Mouse (Mus musculus): ENCODE measurements around the gene Mt2. TPM values are rescaled to one million over a fixed set of nuclear protein-coding genes. Genes with fewer than 3 reads are reported as not detected.

Gene Mt2
- total RNA-seq, 2 experiments from 2014 or later, result 103 to 148 TPM

DNA sequence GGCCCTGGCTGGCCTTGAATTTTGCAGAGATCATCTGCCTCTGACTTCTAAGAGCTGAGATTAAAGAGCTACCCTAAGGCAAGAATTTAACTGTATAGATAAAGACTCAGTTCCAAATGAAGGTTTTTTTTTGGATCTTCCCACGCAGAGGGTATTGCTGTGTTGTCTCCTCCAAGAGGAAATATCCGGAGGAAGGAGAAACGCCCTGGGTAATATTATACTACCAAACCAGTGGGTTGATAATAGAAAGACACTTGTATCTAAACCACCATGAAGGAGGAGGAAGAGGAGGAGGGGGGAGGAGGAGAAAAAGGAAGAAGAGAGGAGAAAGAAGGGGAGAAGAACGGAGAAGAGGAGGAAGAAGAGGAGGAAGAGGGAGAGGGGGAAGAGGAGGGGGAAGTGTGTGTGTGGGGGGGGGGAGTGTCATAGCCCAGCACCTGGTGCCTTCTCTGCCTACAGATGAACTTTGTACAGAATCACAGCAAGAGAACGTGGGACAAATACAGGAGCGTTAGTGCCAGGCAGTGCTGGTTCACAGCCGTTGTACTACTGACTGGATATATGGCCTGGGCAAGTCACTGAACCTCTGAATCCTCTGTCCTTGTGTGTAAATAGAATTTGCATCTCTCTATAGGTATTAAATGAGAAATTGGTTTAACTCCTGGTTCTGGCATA lies 5.4 kb downstream of the Mt2 start:
- intact Hi-C loops (cut with DNase I), result no loop called here
- Histone ChIP-seq H3K4me3 (no peak overlapping the region), H3K27ac (peak overlapping the region; percentile 95; the same call in 1 of the 2 replicates)
- no peak for TF ChIP-seq CTCF (IDR thresholded peaks at IDR 0.05)
- DNase-seq, result no peak

DNA sequence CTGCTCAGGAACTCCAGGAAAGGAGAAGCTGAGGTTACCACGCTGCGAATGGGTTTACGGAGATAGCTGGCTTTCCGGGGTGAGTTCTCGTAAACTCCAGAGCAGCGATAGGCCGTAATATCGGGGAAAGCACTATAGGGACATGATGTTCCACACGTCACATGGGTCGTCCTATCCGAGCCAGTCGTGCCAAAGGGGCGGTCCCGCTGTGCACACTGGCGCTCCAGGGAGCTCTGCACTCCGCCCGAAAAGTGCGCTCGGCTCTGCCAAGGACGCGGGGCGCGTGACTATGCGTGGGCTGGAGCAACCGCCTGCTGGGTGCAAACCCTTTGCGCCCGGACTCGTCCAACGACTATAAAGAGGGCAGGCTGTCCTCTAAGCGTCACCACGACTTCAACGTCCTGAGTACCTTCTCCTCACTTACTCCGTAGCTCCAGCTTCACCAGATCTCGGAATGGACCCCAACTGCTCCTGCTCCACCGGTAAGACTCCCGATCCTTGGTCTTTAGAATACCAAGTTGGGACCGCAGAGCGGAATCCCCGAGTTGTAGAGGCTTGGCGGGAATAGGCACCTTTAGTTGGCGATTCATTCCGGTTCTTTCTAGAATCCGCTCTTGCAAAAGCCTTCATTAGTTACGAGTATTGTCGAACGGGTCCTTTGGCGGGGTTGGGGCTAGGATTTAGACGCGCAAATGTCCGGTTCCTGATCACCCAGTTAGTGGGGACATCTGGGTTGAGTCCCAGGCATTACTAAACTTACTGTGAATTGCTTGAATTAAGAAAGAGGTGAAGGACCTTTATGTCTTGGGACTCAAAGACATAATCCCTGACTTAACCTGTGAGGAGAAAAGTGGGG lies 6.6 kb downstream of the Mt2 start, which contains the start of gene Mt1:
Gene Mt1, plus strand, starts transcription at position 226 of the 856 bp plus-strand sequence.
- intact Hi-C loops (cut with DNase I), result no loop called here
- peak within 1 kb of the TSS; percentile 95 for H3K27ac ChIP-seq
- peak within 1 kb of the TSS; percentile 75 for H3K4me3 ChIP-seq
- TF ChIP-seq CTCF (IDR thresholded peaks at IDR 0.05), result no peak
- DNase-seq, result peak; percentile 97

DNA sequence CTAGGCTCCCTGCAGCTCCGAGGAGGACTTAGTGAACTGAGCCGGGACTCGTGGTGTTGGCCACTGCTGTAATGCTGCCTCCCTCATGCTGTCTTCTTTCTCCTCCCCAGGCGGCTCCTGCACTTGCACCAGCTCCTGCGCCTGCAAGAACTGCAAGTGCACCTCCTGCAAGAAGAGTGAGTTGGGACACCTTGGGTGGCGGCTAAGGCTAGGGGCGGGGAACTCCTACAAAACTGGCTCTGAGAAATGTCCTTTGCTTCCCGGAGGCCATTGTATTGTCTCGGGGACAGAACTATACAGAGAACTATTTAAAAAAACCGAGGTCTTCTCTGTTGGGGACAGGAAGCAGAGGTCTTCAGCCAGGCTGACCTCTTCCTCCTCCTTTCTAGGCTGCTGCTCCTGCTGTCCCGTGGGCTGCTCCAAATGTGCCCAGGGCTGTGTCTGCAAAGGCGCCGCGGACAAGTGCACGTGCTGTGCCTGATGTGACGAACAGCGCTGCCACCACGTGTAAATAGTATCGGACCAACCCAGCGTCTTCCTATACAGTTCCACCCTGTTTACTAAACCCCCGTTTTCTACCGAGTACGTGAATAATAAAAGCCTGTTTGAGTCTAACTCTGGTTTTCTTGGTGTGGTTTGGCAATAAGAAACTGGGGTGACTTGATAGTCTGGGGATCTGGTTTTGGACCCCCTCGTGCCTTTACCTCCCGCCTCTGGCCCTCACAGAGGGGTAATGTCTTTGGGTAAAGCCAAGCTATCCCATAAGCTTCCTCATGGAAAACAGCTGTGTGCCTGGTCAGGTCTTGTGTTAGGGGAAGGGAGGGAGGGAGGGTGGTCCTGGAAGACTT lies 7.5 kb downstream of the Mt2 start:
- peak; percentile 41 for DNase-seq
- Histone ChIP-seq H3K27ac (peak overlapping the region; percentile 95), H3K4me3 (peak overlapping the region; percentile 75)
- intact Hi-C loops (cut with DNase I), result no loop called here
- TF ChIP-seq CTCF (IDR thresholded peaks at IDR 0.05), result no peak

DNA sequence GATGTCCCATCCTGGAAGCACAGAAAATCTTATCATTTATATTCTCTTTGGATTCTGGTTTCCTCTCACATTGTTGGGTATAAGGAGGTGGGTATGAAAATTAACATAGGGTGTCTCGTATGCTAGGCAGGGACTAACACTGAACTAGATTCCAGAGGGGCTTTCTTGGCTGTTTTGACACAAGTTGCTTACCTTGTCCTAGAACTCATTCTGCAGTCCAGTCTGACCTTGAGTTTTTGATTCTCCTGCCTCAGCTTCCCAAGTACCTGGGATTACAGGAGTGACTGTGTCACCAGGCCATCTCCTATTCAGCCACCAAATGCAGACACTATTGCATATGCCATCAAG lies 8.1 kb downstream of the Mt2 start:
- TF ChIP-seq CTCF (IDR thresholded peaks at IDR 0.05), result no peak
- intact Hi-C loops (cut with DNase I), result no loop called here
- DNase-seq, result no peak
- Histone ChIP-seq H3K27ac (no peak overlapping the region), H3K4me3 (peak overlapping the region; percentile 75)

DNA sequence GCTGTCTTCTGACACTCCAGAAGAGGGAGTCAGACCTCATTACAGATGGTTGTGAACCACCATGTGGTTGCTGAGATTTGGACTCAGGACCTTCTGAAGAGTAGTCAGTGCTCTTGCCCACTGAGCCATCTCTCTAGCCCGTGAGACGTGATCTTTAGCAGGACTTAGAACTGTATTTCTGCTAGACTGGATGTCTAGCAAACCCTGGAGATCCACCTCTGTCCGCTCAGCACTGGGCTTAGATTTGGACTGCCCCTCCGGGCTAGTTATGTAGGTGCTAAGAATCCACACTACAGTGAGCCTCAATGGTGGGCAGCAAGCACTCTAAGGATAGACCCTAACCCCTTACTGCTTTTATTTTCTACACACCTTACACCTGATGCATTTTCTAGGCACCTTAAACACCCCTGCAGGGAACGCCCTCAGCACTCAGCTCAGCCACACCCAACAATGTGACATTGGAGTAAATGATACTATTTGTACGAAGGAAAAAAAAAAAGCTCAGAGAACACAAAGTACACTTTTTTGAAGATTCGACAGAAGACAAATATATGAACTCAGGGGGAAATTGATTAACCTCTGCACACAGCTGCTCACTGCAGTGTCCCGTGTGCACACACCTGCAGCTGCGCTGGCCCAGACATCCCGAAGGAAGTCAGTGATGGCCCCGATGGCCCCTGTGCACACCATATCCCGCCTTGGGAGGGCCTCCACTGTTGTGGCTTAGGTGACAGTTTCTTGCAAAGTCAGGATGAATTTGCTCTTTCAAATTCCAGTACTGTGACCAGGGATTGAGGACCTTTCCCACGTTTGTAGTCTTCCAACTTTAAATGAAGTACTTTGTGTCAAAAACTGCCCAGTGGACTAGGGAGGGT lies 9.8 kb downstream of the Mt2 start:
- no peak for TF ChIP-seq CTCF (IDR thresholded peaks at IDR 0.05)
- Histone ChIP-seq H3K4me3 (peak overlapping the region; percentile 66), H3K27ac (peak overlapping the region; percentile 63)
- no peak for DNase-seq
- intact Hi-C loops (cut with DNase I), result no loop called here

DNA sequence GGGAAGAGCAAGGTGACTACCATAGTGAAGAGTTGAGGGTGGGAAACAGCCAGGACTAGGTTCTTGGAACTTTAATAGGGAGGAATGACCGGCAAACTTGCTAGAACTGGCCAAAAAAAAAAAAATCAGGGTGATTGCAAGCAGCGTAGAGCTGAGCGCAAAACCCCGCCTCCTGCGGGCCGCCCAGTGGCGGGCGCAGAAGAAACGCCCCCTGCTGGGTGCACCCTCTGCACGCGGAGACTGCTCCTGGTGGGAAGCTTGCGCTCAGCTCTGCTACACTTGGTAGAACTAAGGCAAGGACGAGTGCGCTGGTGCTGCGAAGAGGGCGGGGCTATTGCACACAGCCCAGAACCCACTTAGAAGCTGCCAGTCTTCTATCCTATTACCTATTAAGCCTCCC lies 10.7 kb downstream of the Mt2 start:
- intact Hi-C loops (cut with DNase I), result no loop called here
- peak; percentile 80 for TF ChIP-seq CTCF (IDR thresholded peaks at IDR 0.05)
- Histone ChIP-seq H3K27ac (peak overlapping the region; percentile 63), H3K4me3 (peak overlapping the region; percentile 66)
- peak; percentile 88 for DNase-seq

DNA sequence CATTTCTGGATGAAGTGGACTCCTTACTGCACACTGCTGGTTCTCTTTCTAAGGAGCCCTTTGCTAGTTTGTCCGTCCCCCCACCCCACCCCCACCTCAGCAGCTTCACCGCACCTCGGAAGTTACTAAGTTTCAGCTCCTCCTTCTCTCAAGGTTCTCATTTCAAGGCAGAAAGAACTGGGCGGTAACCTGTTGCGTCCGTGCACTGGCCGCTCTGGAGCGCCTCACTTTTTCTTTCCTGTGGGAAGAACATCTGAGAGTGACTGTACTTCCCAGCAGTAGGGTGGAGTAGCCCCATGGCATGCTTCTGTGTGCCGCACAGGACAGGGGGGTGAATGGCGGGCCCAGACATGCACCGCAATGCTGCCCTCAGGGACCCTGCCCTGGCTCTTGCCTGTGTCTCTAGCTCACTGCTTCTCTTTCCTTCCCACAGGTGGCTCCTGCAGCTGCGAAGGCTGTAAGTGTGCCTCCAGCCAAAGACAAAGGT lies 11.9 kb downstream of the Mt2 start:
- Histone ChIP-seq H3K4me3 (no peak overlapping the region), H3K27ac (no peak overlapping the region)
- intact Hi-C loops (cut with DNase I), result no loop called here
- no peak for DNase-seq
- no peak for TF ChIP-seq CTCF (IDR thresholded peaks at IDR 0.05)

DNA sequence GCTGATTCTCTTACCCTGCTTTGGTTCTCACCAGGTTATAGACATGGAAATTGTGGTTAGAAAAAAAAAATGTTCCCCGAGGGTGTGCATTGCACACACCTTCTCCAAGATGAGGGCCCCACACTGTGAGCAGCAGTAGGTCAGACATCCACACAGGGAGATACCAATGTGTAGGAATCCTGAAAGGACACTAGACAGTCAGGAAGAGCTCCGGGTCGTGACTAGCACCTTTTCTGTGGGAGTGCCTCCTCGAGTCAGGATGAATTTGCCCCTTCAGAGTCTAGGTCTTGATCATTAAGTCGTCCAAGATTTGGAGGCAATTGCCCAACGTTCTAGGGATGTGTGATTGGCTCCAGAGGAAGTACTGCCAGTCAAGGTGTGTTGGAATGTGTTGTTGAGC lies 13.3 kb downstream of the Mt2 start:
- intact Hi-C loops (cut with DNase I), result loop anchor here (2.0 kb wide), 1 partner anchor 19 kb away; no protein-coding TSS in a partner anchor
- no peak for DNase-seq
- no peak for TF ChIP-seq CTCF (IDR thresholded peaks at IDR 0.05)
- H3K27ac ChIP-seq, result no peak overlapping the region
- no peak overlapping the region for H3K4me3 ChIP-seq

DNA sequence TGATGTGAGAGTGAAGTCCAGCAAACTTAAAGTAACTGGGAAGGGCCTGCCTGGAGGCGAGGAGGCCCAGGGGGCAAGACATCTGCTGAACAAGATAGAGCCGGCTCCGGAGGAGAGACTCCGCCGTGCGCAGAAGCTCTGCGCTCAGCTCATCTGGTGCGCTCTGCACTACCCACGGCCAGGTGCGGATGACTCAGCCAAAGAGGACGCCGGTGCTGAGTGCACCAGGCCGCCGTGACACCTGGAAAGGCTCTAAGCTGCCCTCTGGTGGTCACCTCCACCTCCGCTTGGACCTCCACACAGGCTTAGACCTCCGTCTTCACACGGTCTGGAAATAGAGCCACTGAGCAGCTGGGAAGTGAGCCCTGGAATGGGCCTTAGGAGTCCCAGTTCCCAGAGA lies 14.1 kb downstream of the Mt2 start:
- intact Hi-C loops (cut with DNase I), result loop anchor here (2.0 kb wide), 1 partner anchor 20 kb away; no protein-coding TSS in a partner anchor
- peak; percentile 83 for TF ChIP-seq CTCF (IDR thresholded peaks at IDR 0.05)
- H3K27ac ChIP-seq, result peak overlapping the region; percentile 68
- peak; percentile 87 for DNase-seq
- H3K4me3 ChIP-seq, result peak overlapping the region; percentile 13; the same call in 1 of the 2 replicates

DNA sequence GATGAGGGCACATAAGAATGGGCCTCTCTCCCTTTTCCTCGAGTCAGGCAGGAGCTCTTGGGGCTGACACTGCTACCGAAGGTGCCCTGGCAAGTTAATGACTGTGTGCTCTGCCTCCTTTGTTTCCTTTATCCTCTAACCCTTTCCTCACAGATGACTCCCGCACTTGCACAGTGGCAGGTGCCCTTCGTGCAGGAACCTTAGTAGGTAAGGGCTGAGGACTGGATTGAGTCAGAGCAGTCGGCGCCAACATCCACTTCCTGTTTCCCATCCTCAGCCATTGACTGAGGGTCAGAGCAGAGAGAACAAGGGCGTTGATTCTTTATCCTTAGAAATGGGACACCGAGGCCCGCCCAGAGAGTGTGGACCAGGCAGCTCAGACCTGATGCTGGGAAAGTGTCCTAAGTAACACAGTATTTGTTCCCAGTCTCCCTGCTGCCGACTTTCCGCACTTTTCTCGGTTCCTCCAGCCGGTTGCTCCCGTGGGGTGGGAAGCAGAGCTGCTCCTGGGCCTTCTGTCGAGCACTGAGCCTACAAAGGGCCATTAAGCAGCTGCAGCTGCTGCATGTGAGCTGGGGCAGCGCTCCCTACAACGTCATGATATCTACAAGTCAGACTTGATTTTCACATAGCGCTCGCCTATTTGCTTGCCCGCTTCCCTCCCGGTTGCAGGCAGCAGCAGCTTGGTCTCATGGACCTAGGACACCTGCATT lies 15.0 kb downstream of the Mt2 start:
- intact Hi-C loops (cut with DNase I), result loop anchor here (2.0 kb wide), 1 partner anchor 21 kb away; no protein-coding TSS in a partner anchor
- DNase-seq, result peak; percentile 27
- peak overlapping the region; percentile 68 for H3K27ac ChIP-seq
- no peak for TF ChIP-seq CTCF (IDR thresholded peaks at IDR 0.05)
- H3K4me3 ChIP-seq, result no peak overlapping the region

Measured in gastrocnemius, adult 2 months (tissue).